Mouse (Mus musculus) cerebellum, adult 9-10 months (tissue): ENCODE measurements around the gene Emsy.

ENCODE experiments used
- DNase-seq: peaks from one replicate; pipeline ENCODE4 v3.0.0; 2022

The Emsy gene

GRCm38 (mm10) chr7:98575651-98576239 is 80.8 kb downstream of the Emsy start:
- DNase-seq, result no peak

- no peak for DNase-seq
Measured at GRCm38 (mm10) chr7:98574771-98575191, 81.8 kb downstream of the Emsy start.

- DNase-seq, result no peak
Measured at GRCm38 (mm10) chr7:98574271-98574670, 82.3 kb downstream of the Emsy start.

- no peak for DNase-seq
Measured at GRCm38 (mm10) chr7:98573231-98573781, 83.3 kb downstream of the Emsy start.

GRCm38 (mm10) chr7:98572223-98572868 is 84.2 kb downstream of the Emsy start:
- DNase-seq, result no peak

- DNase-seq, result no peak
Measured at GRCm38 (mm10) chr7:98570824-98571505, 85.6 kb downstream of the Emsy start.

GRCm38 (mm10) chr7:98567056-98567455 is 89.5 kb downstream of the Emsy start:
- no peak for DNase-seq

- DNase-seq, result no peak
Measured at GRCm38 (mm10) chr7:98564607-98565364, 91.8 kb downstream of the Emsy start.

- no peak for DNase-seq
Measured at GRCm38 (mm10) chr7:98563991-98564390, 92.6 kb downstream of the Emsy start.

GRCm38 (mm10) chr7:98562966-98563365 is 93.6 kb downstream of the Emsy start:
- no peak for DNase-seq

GRCm38 (mm10) chr7:98562186-98562585 is 94.4 kb downstream of the Emsy start:
- no peak for DNase-seq

GRCm38 (mm10) chr7:98561556-98562164 is 94.9 kb downstream of the Emsy start:
- no peak for DNase-seq

- no peak for DNase-seq
Measured at GRCm38 (mm10) chr7:98558128-98558921, 98.3 kb downstream of the Emsy start.

- no peak for DNase-seq
Measured at GRCm38 (mm10) chr7:98556767-98557394, 99.7 kb downstream of the Emsy start.

- no peak for DNase-seq
Measured at GRCm38 (mm10) chr7:98551041-98551440, 105.5 kb downstream of the Emsy start.

- no peak for DNase-seq
Measured at GRCm38 (mm10) chr7:98550596-98550995, 106.0 kb downstream of the Emsy start.

- no peak for DNase-seq
Measured at GRCm38 (mm10) chr7:98548839-98549238, 107.7 kb downstream of the Emsy start.

- no peak for DNase-seq
Measured at GRCm38 (mm10) chr7:98544556-98544955, 112.0 kb downstream of the Emsy start.

GRCm38 (mm10) chr7:98543853-98544370 is 112.7 kb downstream of the Emsy start:
- DNase-seq, result no peak

GRCm38 (mm10) chr7:98542731-98543142 is 113.8 kb downstream of the Emsy start:
- no peak for DNase-seq

- DNase-seq, result no peak
Measured at GRCm38 (mm10) chr7:98542267-98542666, 114.3 kb downstream of the Emsy start.
